Mouse (Mus musculus): ENCODE results near the gene Sumo2.
"Not testable (repeated sequence)": the region's sequence is repeated elsewhere in the genome, so short reads cannot be mapped to it uniquely, and the experiment has no call there.

DNA sequence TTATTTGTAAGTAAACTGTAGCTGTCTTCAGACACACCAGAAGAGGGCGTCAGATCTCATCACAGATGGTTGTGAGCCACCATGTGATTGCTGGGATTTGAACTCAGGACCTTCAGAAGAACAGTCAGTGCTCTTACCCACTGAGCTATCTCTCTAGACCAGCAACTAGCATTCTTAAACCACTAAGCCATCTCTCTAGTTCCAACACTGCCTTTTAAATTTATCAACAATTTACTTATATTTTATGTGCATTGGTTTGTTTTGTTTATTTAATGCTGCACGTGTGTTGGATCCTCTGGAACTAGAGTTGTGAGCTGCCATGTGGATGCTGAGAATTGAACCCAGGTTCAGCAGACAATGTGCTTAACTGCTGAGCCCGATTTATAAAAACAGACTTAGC lies 9.6 kb downstream of the Sumo2 start:
- not testable (repeated sequence) for TF ChIP-seq CTCF (IDR thresholded peaks at IDR 0.05; ENCODE audit: control insufficient read depth, insufficient read depth, insufficient replicate concordance, low read depth, low read length); POLR2A (IDR thresholded peaks at IDR 0.05; ENCODE audit: control insufficient read depth, low read depth, low read length)
